Mouse (Mus musculus): ENCODE measurements around the gene Stk17b. TPM values are rescaled to one million over a fixed set of nuclear protein-coding genes. Genes with fewer than 3 reads are reported as not detected.

Stk17b gene
- polyA plus RNA-seq, 1 experiment from 2014 or later: 16.1 TPM

GRCm38 (mm10) chr1:53816353-53816752 is 31.3 kb upstream of the Stk17b start:
- H3K9ac ChIP-seq (ENCODE audit: low read length): no peak overlapping the region
- ATAC-seq (ENCODE audit: low read depth): no peak
- 76% methylated on average over 2 of the region's 2 CpGs for WGBS
- no peak overlapping the region for H3K27ac ChIP-seq (ENCODE audit: low read length)
- H3K36me3 ChIP-seq (ENCODE audit: control insufficient read depth, insufficient read depth, low read length): no peaks in the 10 kb centered on the region
- H3K4me1 ChIP-seq (replicated peaks; ENCODE audit: control insufficient read depth, insufficient read depth, low read length): peaks cover 3% of the 10 kb centered on the region; the same call in 1 of the 2 replicates
- H3K9me3 ChIP-seq (ENCODE audit: control insufficient read depth, low read length): no peaks in the 10 kb centered on the region
- H3K4me2 ChIP-seq (ENCODE audit: low read depth, low read length): no peak overlapping the region
- no peak overlapping the region for H3K4me3 ChIP-seq (ENCODE audit: low read length)
- no peaks in the 10 kb centered on the region for H3K27me3 ChIP-seq (ENCODE audit: control insufficient read depth, insufficient read depth, low read depth, low read length)

GRCm38 (mm10) chr1:53814077-53814705 is 29.2 kb upstream of the Stk17b start:
- Histone ChIP-seq H3K27me3 (ENCODE audit: control insufficient read depth, insufficient read depth, low read depth, low read length) (no peaks in the 10 kb centered on the region), H3K9me3 (ENCODE audit: control insufficient read depth, low read length) (no peaks in the 10 kb centered on the region), H3K9ac (ENCODE audit: low read length) (no peak overlapping the region), H3K4me3 (ENCODE audit: low read length) (no peak overlapping the region), H3K4me2 (ENCODE audit: low read depth, low read length) (no peak overlapping the region), H3K36me3 (ENCODE audit: control insufficient read depth, insufficient read depth, low read length) (no peaks in the 10 kb centered on the region), H3K27ac (ENCODE audit: low read length) (no peak overlapping the region), H3K4me1 (replicated peaks; ENCODE audit: control insufficient read depth, insufficient read depth, low read length) (no peaks in the 10 kb centered on the region)
- WGBS: 62% methylated on average over 2 of the region's 2 CpGs
- ATAC-seq (ENCODE audit: low read depth): no peak

- Histone ChIP-seq H3K27me3 (ENCODE audit: control insufficient read depth, insufficient read depth, low read depth, low read length) (no peaks in the 10 kb centered on the region), H3K4me1 (replicated peaks; ENCODE audit: control insufficient read depth, insufficient read depth, low read length) (no peaks in the 10 kb centered on the region), H3K9ac (ENCODE audit: low read length) (no peak overlapping the region), H3K9me3 (ENCODE audit: control insufficient read depth, low read length) (no peaks in the 10 kb centered on the region), H3K27ac (ENCODE audit: low read length) (no peak overlapping the region), H3K36me3 (ENCODE audit: control insufficient read depth, insufficient read depth, low read length) (no peaks in the 10 kb centered on the region), H3K4me2 (ENCODE audit: low read depth, low read length) (no peak overlapping the region), H3K4me3 (ENCODE audit: low read length) (no peak overlapping the region)
- WGBS: 84% methylated on average over 4 of the region's 4 CpGs
- no peak for ATAC-seq (ENCODE audit: low read depth)
These were observed 26.9 kb upstream of the Stk17b start for GRCm38 (mm10) chr1:53811919-53812318.

- H3K36me3 ChIP-seq (ENCODE audit: control insufficient read depth, insufficient read depth, low read length): no peaks in the 10 kb centered on the region
- WGBS: 73% methylated on average over 2 of the region's 2 CpGs
- H3K4me1 ChIP-seq (replicated peaks; ENCODE audit: control insufficient read depth, insufficient read depth, low read length): no peaks in the 10 kb centered on the region
- no peaks in the 10 kb centered on the region for H3K27me3 ChIP-seq (ENCODE audit: control insufficient read depth, insufficient read depth, low read depth, low read length)
- H3K9ac ChIP-seq (ENCODE audit: low read length): no peak overlapping the region
- ATAC-seq (ENCODE audit: low read depth): no peak
- H3K4me2 ChIP-seq (ENCODE audit: low read depth, low read length): no peak overlapping the region
- no peaks in the 10 kb centered on the region for H3K9me3 ChIP-seq (ENCODE audit: control insufficient read depth, low read length)
- H3K4me3 ChIP-seq (ENCODE audit: low read length): no peak overlapping the region
- no peak overlapping the region for H3K27ac ChIP-seq (ENCODE audit: low read length)
These were observed 23.2 kb upstream of the Stk17b start for GRCm38 (mm10) chr1:53808229-53808628.

- Histone ChIP-seq H3K4me2 (ENCODE audit: low read depth, low read length) (no peak overlapping the region), H3K4me3 (ENCODE audit: low read length) (no peak overlapping the region), H3K4me1 (replicated peaks; ENCODE audit: control insufficient read depth, insufficient read depth, low read length) (no peaks in the 10 kb centered on the region), H3K36me3 (ENCODE audit: control insufficient read depth, insufficient read depth, low read length) (no peaks in the 10 kb centered on the region), H3K9ac (ENCODE audit: low read length) (no peak overlapping the region), H3K9me3 (ENCODE audit: control insufficient read depth, low read length) (no peaks in the 10 kb centered on the region), H3K27me3 (ENCODE audit: control insufficient read depth, insufficient read depth, low read depth, low read length) (no peaks in the 10 kb centered on the region), H3K27ac (ENCODE audit: low read length) (no peak overlapping the region)
- no peak for ATAC-seq (ENCODE audit: low read depth)
- WGBS: 42% methylated on average over 3 of the region's 3 CpGs
These were observed 12.8 kb upstream of the Stk17b start for GRCm38 (mm10) chr1:53797811-53798210.

GRCm38 (mm10) chr1:53797074-53797473 is 12.1 kb upstream of the Stk17b start:
- Histone ChIP-seq H3K36me3 (ENCODE audit: control insufficient read depth, insufficient read depth, low read length) (no peaks in the 10 kb centered on the region), H3K9ac (ENCODE audit: low read length) (no peak overlapping the region), H3K27me3 (ENCODE audit: control insufficient read depth, insufficient read depth, low read depth, low read length) (no peaks in the 10 kb centered on the region), H3K9me3 (ENCODE audit: control insufficient read depth, low read length) (no peaks in the 10 kb centered on the region), H3K4me3 (ENCODE audit: low read length) (no peak overlapping the region), H3K27ac (ENCODE audit: low read length) (no peak overlapping the region), H3K4me1 (replicated peaks; ENCODE audit: control insufficient read depth, insufficient read depth, low read length) (no peaks in the 10 kb centered on the region), H3K4me2 (ENCODE audit: low read depth, low read length) (no peak overlapping the region)
- ATAC-seq (ENCODE audit: low read depth): no peak
- WGBS: 64% methylated on average over 5 of the region's 5 CpGs

GRCm38 (mm10) chr1:53796271-53796670 is 11.2 kb upstream of the Stk17b start:
- Histone ChIP-seq H3K4me2 (ENCODE audit: low read depth, low read length) (no peak overlapping the region), H3K4me3 (ENCODE audit: low read length) (no peak overlapping the region), H3K36me3 (ENCODE audit: control insufficient read depth, insufficient read depth, low read length) (no peaks in the 10 kb centered on the region), H3K27ac (ENCODE audit: low read length) (no peak overlapping the region), H3K27me3 (ENCODE audit: control insufficient read depth, insufficient read depth, low read depth, low read length) (no peaks in the 10 kb centered on the region), H3K9ac (ENCODE audit: low read length) (no peak overlapping the region), H3K4me1 (replicated peaks; ENCODE audit: control insufficient read depth, insufficient read depth, low read length) (no peaks in the 10 kb centered on the region), H3K9me3 (ENCODE audit: control insufficient read depth, low read length) (no peaks in the 10 kb centered on the region)
- WGBS: 86% methylated on average over 6 of the region's 6 CpGs
- ATAC-seq (ENCODE audit: low read depth): no peak

- Histone ChIP-seq H3K4me3 (ENCODE audit: low read length) (no peak overlapping the region), H3K36me3 (ENCODE audit: control insufficient read depth, insufficient read depth, low read length) (no peaks in the 10 kb centered on the region), H3K4me2 (ENCODE audit: low read depth, low read length) (no peak overlapping the region), H3K9me3 (ENCODE audit: control insufficient read depth, low read length) (no peaks in the 10 kb centered on the region), H3K4me1 (replicated peaks; ENCODE audit: control insufficient read depth, insufficient read depth, low read length) (no peaks in the 10 kb centered on the region), H3K27me3 (ENCODE audit: control insufficient read depth, insufficient read depth, low read depth, low read length) (no peaks in the 10 kb centered on the region), H3K9ac (ENCODE audit: low read length) (no peak overlapping the region), H3K27ac (ENCODE audit: low read length) (no peak overlapping the region)
- WGBS: 72% methylated on average over 4 of the region's 4 CpGs
- no peak for ATAC-seq (ENCODE audit: low read depth)
These were observed 10.6 kb upstream of the Stk17b start for GRCm38 (mm10) chr1:53795591-53795990.

- Histone ChIP-seq H3K4me1 (replicated peaks; ENCODE audit: control insufficient read depth, insufficient read depth, low read length) (no peaks in the 10 kb centered on the region), H3K4me3 (ENCODE audit: low read length) (no peak overlapping the region), H3K27ac (ENCODE audit: low read length) (no peak overlapping the region), H3K9me3 (ENCODE audit: control insufficient read depth, low read length) (no peaks in the 10 kb centered on the region), H3K36me3 (ENCODE audit: control insufficient read depth, insufficient read depth, low read length) (no peaks in the 10 kb centered on the region), H3K9ac (ENCODE audit: low read length) (no peak overlapping the region), H3K27me3 (ENCODE audit: control insufficient read depth, insufficient read depth, low read depth, low read length) (no peaks in the 10 kb centered on the region), H3K4me2 (ENCODE audit: low read depth, low read length) (no peak overlapping the region)
- no peak for ATAC-seq (ENCODE audit: low read depth)
- 85% methylated on average over 5 of the region's 5 CpGs for WGBS
These were observed 10.1 kb upstream of the Stk17b start for GRCm38 (mm10) chr1:53795081-53795480.

GRCm38 (mm10) chr1:53794279-53794678 is 9.3 kb upstream of the Stk17b start:
- Histone ChIP-seq H3K4me1 (replicated peaks; ENCODE audit: control insufficient read depth, insufficient read depth, low read length) (no peaks in the 10 kb centered on the region), H3K4me3 (ENCODE audit: low read length) (no peak overlapping the region), H3K4me2 (ENCODE audit: low read depth, low read length) (no peak overlapping the region), H3K9ac (ENCODE audit: low read length) (no peak overlapping the region), H3K36me3 (ENCODE audit: control insufficient read depth, insufficient read depth, low read length) (no peaks in the 10 kb centered on the region), H3K27ac (ENCODE audit: low read length) (no peak overlapping the region), H3K9me3 (ENCODE audit: control insufficient read depth, low read length) (no peaks in the 10 kb centered on the region), H3K27me3 (ENCODE audit: control insufficient read depth, insufficient read depth, low read depth, low read length) (no peaks in the 10 kb centered on the region)
- WGBS: 61% methylated on average over 2 of the region's 2 CpGs
- no peak for ATAC-seq (ENCODE audit: low read depth)

Measured in lung, embryonic 16.5 days (tissue).